Mouse (Mus musculus) G1E (cell line): ENCODE results near the gene Pde10a. TPM values are rescaled to one million over a fixed set of nuclear protein-coding genes. Genes with fewer than 3 reads are reported as not detected.
"Not testable (repeated sequence)": the region's sequence is repeated elsewhere in the genome, so short reads cannot be mapped to it uniquely, and the experiment has no call there.

Experiments used
- ATAC-seq: 2 replicates; pipeline ENCODE4 v1.8.0; 2016; ENCODE audit warnings: mild to moderate bottlenecking; ENCODE audit not compliant: insufficient number of reproducible peaks, poor library complexity, low FRiP score, severe bottlenecking; ENCODE audit errors: extremely low read depth
- DNase-seq: peaks from one replicate; pipeline ENCODE4 v3.0.0; 2012; ENCODE audit warnings: low spot score
- H3K27me3 ChIP-seq: 2 replicates; pipeline ENCODE4 v1.6.1; 2012; ENCODE audit warnings: mild to moderate bottlenecking, low read length, inconsistent platforms; ENCODE audit not compliant: insufficient read depth
- H3K36me3 ChIP-seq: replicated peaks from 2 replicates; pipeline ENCODE3; 2012; ENCODE audit warnings: mild to moderate bottlenecking, inconsistent platforms
- H3K4me1 ChIP-seq: 2 replicates; pipeline ENCODE4 v1.6.1; 2012; ENCODE audit warnings: low read depth, low read length, inconsistent platforms, mixed read lengths; ENCODE audit not compliant: insufficient read depth
- H3K4me3 ChIP-seq: 2 replicates; pipeline ENCODE4 v1.5.1; 2012; ENCODE audit warnings: low read depth, mild to moderate bottlenecking, inconsistent platforms, low read length, moderate library complexity, mixed read lengths
- H3K9me3 ChIP-seq: replicated peaks from 2 replicates; pipeline ENCODE4 v1.6.1; 2012; ENCODE audit warnings: inconsistent platforms
- CTCF ChIP-seq: IDR thresholded peaks from 2 replicates; pipeline ENCODE4 v1.5.1; 2012; ENCODE audit warnings: low read depth, low read length, inconsistent platforms, mixed read lengths
- GATA1 ChIP-seq: IDR thresholded peaks from 2 replicates; pipeline ENCODE4 v1.6.1; 2012; ENCODE audit warnings: borderline replicate concordance, low read length, inconsistent platforms, mixed read lengths
- GATA2 ChIP-seq: IDR thresholded peaks from 2 replicates; pipeline ENCODE4 v1.6.1; 2012; ENCODE audit warnings: low read depth, low read length, inconsistent platforms, borderline replicate concordance
- POLR2AphosphoS5 ChIP-seq: IDR thresholded peaks from 2 replicates; pipeline ENCODE4 v1.6.1; 2012; ENCODE audit warnings: low read depth, low read length, inconsistent platforms; ENCODE audit not compliant: insufficient replicate concordance
- TAL1 ChIP-seq: conservative IDR thresholded peaks from 2 replicates; pipeline ENCODE4 v1.6.1; 2012; ENCODE audit warnings: low read depth, low read length, inconsistent platforms, mixed read lengths
- polyA plus RNA-seq: library from polyadenylated mRNA; stranded (reverse); fragments of >175 nt; gene quantifications from 2 replicates; pipeline ENCODE4 v1.2.3, GENCODE M21; 2012
- total RNA-seq, 2 experiments: library from RNA; stranded (forward) in 1 of 2; stranded (reverse) in 1 of 2; fragments of 200-1000 nt in 1 of 2; fragments of >200 nt in 1 of 2; fragmentation: Nextera tagmentation in 1 of 2; gene quantifications; 2 replicates each; pipeline ENCODE4 v1.2.3; 2014 to 2017

The Pde10a gene
- total and polyA plus RNA-seq, 3 experiments, result 0.27 to 0.83 TPM; not detected in 1

GRCm38 (mm10) chr17:8698265-8698664 lies 173.1 kb downstream of the Pde10a start:
- ATAC-seq, result no peak

DNA sequence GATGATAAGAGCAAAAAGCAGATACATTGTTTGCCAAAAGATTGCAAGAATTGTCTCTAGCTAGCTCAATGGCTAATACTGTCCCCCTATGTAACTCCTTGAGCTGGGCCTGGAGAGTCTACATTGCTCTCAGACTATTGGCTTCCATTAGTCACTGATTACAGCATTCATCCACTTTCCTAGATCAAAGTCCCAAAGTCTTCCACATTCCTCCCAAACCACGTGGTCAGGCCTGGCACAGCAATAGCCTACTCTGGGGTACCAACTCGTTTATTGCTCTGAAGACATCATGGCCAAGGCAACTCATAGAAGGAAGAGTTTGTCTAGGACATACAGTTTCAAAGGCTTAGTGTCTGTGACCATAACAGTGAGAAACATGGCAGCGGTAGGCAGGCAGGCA lies 173.6 kb downstream of the Pde10a start:
- no peak for ATAC-seq
- Histone ChIP-seq H3K4me3 (no peak overlapping the region), H3K4me1 (no peaks in the 10 kb centered on the region), H3K36me3 (no peaks in the 10 kb centered on the region), H3K27me3 (no peaks in the 10 kb centered on the region), H3K9me3 (no peaks in the 10 kb centered on the region; the same call in 1 of the 2 replicates)
- TF ChIP-seq GATA1 (no peak), POLR2AphosphoS5 (no peak), CTCF (no peak), GATA2 (no peak), TAL1 (no peak)
- DNase-seq, result no peak

More at GRCm38 (mm10) chr17:8698265-8698664, 173.1 kb downstream of the Pde10a start:
- TF ChIP-seq GATA2 (no peak), POLR2AphosphoS5 (no peak)
- Histone ChIP-seq H3K4me3 (no peak overlapping the region), H3K27me3 (no peaks in the 10 kb centered on the region), H3K4me1 (no peaks in the 10 kb centered on the region), H3K36me3 (no peaks in the 10 kb centered on the region), H3K9me3 (no peaks in the 10 kb centered on the region; the same call in 1 of the 2 replicates)
- DNase-seq, result no peak

DNA sequence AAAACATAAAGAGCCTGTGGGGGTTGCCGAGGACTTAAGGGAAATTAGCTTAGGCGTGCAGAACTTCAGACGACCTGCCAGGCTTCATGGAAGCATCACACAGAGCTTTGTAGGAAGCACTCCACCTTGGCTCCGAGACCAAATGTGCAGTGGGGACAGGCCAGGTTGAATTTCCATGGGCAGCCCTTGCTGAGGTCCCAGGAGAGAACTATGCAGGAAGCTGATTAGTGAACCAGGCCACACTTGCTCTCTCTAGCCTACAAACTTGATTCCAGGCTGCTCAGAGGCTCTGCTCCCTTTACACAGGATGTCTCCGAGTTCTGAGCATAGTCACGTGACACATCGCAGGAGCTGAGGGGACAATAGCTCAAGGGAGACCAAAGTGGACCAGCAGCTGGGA lies 175.9 kb downstream of the Pde10a start:
- H3K9me3 ChIP-seq, result peaks cover 2% of the 10 kb centered on the region; the same call in 1 of the 2 replicates
- ATAC-seq (no peak), DNase-seq (no peak)
- TF ChIP-seq TAL1, result no peak
- TF ChIP-seq CTCF, result no peak
- TF ChIP-seq GATA1, result no peak
- TF ChIP-seq GATA2, result no peak
- TF ChIP-seq POLR2AphosphoS5, result no peak
- H3K4me3 ChIP-seq, result no peak overlapping the region
- no peaks in the 10 kb centered on the region for H3K27me3 ChIP-seq
- H3K36me3 ChIP-seq, result no peaks in the 10 kb centered on the region
- no peaks in the 10 kb centered on the region for H3K4me1 ChIP-seq

DNA sequence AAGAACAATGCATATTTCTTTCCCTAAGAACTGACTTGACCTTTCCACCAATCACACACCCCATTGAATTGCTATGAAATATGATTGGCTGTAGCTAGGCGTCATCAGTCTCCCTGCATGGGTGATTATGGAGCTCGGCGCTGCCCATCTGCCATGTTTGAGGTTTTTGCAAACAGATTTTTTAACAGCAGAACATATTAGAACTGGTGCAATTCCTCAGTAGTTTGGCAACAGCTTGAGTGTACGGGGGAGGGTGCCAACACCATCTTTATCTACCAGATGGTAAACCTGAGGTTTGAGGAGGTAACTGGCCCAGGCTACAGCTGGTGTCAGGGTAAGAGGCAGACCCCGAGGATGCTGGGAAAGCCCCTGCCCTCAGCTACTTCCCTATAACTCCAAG lies 177.3 kb downstream of the Pde10a start:
- no peak overlapping the region for H3K4me3 ChIP-seq
- H3K4me1 ChIP-seq, result no peaks in the 10 kb centered on the region
- DNase-seq, result no peak
- ATAC-seq, result no peak
- TF ChIP-seq CTCF (no peak), POLR2AphosphoS5 (no peak), TAL1 (no peak), GATA2 (no peak)
- no peaks in the 10 kb centered on the region for H3K27me3 ChIP-seq
- H3K9me3 ChIP-seq, result peaks cover 2% of the 10 kb centered on the region; the same call in 1 of the 2 replicates
- H3K36me3 ChIP-seq, result no peaks in the 10 kb centered on the region

- H3K27me3 ChIP-seq, result no peaks in the 10 kb centered on the region
- TF ChIP-seq CTCF (no peak), TAL1 (no peak), POLR2AphosphoS5 (no peak), GATA2 (no peak), GATA1 (no peak)
- H3K4me3 ChIP-seq, result no peak overlapping the region
- H3K4me1 ChIP-seq, result no peaks in the 10 kb centered on the region
- DNase-seq (no peak), ATAC-seq (no peak)
- 0 out of 2 replicates have a peak, but pooled peaks cover 2% of the 10 kb centered on the region for H3K9me3 ChIP-seq
- H3K36me3 ChIP-seq, result no peaks in the 10 kb centered on the region
These were observed 182.8 kb downstream of the Pde10a start for GRCm38 (mm10) chr17:8708006-8708405.

- H3K36me3 ChIP-seq, DNase-seq, H3K9me3 ChIP-seq, ATAC-seq, H3K4me1 ChIP-seq, H3K27me3 ChIP-seq, H3K4me3 ChIP-seq: not testable (repeated sequence)
These were observed 187.6 kb downstream of the Pde10a start for GRCm38 (mm10) chr17:8712734-8713133.

- H3K9me3 ChIP-seq, result peaks cover 5% of the 10 kb centered on the region
- no peaks in the 10 kb centered on the region for H3K36me3 ChIP-seq
- no peak overlapping the region for H3K4me3 ChIP-seq
- no peaks in the 10 kb centered on the region for H3K4me1 ChIP-seq
- no peak for ATAC-seq
- no peak for TF ChIP-seq POLR2AphosphoS5
- TF ChIP-seq GATA1, result no peak
- no peak for TF ChIP-seq CTCF
- TF ChIP-seq TAL1, result no peak
- TF ChIP-seq GATA2, result no peak
- DNase-seq, result no peak
- H3K27me3 ChIP-seq, result no peaks in the 10 kb centered on the region
These were observed 195.8 kb downstream of the Pde10a start for GRCm38 (mm10) chr17:8720961-8721360.
